Mouse (Mus musculus) ES-E14 (cell line): ENCODE data around the gene Itga2b. TPM values are rescaled to one million over a fixed set of nuclear protein-coding genes. Genes with fewer than 3 reads are reported as not detected.

Experiments
- DNase-seq: peaks from one replicate; pipeline ENCODE4 v3.0.0-alpha.2; 2013; ENCODE audit warnings: low read depth, low spot score
- H3K27ac ChIP-seq: 2 replicates; pipeline ENCODE4 v1.5.1; 2012; ENCODE audit warnings: low read depth, mild to moderate bottlenecking, low read length, moderate library complexity, mixed read lengths; ENCODE audit not compliant: poor library complexity, insufficient read depth, severe bottlenecking
- H3K36me3 ChIP-seq: 2 replicates; pipeline ENCODE4 v1.6.1; 2012; ENCODE audit warnings: mild to moderate bottlenecking, low read length, moderate library complexity, mixed read lengths; ENCODE audit not compliant: control insufficient read depth, poor library complexity, insufficient read depth, severe bottlenecking
- H3K4me1 ChIP-seq, 2 experiments: fragments of 150-350 bp in 1 of 2; sonication (generic) in 1 of 2; 2 replicates each; pipeline ENCODE4 v1.6.1; 2012; ENCODE audit warnings: low read length in 2 of 2, mild to moderate bottlenecking in 1 of 2, mixed read lengths in 1 of 2; ENCODE audit not compliant: control insufficient read depth in 2 of 2, insufficient read depth in 2 of 2, poor library complexity in 1 of 2
- H3K4me3 ChIP-seq, 2 experiments: fragments of 150-350 bp in 1 of 2; sonication (generic) in 1 of 2; 2 replicates each; pipeline ENCODE4 v1.5.1; 2012; ENCODE audit warnings: low read length in 2 of 2, low read depth in 1 of 2, mild to moderate bottlenecking in 1 of 2, mixed read lengths in 1 of 2; ENCODE audit not compliant: insufficient read depth in 1 of 2, poor library complexity in 1 of 2, severe bottlenecking in 1 of 2
- H3K9ac ChIP-seq: 2 replicates; pipeline ENCODE4 v1.6.1; 2012; ENCODE audit warnings: low read depth, mild to moderate bottlenecking, low read length, mixed read lengths; ENCODE audit not compliant: poor library complexity, insufficient read depth, severe bottlenecking
- H3K9me3 ChIP-seq: fragments of 150-350 bp; sonication (generic); 2 replicates; pipeline ENCODE4 v1.6.1; 2012; ENCODE audit warnings: low read depth, mild to moderate bottlenecking, low read length; ENCODE audit not compliant: control insufficient read depth, insufficient read depth
- CHD2 ChIP-seq: IDR thresholded peaks from 2 replicates; pipeline ENCODE4 v1.6.1; 2014; ENCODE audit warnings: mild to moderate bottlenecking, low read depth, low read length, inconsistent platforms
- HCFC1 ChIP-seq: IDR thresholded peaks from 2 replicates; pipeline ENCODE4 v1.6.1; 2012; ENCODE audit warnings: low read length, inconsistent platforms, borderline replicate concordance; ENCODE audit not compliant: insufficient read depth
- MAFK ChIP-seq: IDR thresholded peaks from 2 replicates; pipeline ENCODE4 v1.6.1; 2014; ENCODE audit warnings: mild to moderate bottlenecking, low read depth, low read length, inconsistent platforms; ENCODE audit not compliant: insufficient read depth
- ZC3H11A ChIP-seq: IDR thresholded peaks from 2 replicates; pipeline ENCODE4 v1.6.1; 2012; ENCODE audit warnings: low read depth, mild to moderate bottlenecking, inconsistent platforms, low read length, borderline replicate concordance
- ZNF384 ChIP-seq: IDR thresholded peaks from 2 replicates; pipeline ENCODE4 v1.6.1; 2012; ENCODE audit warnings: low read depth, low read length, inconsistent platforms
- in situ Hi-C, 2 experiments: fragments of 600-800 bp; cut with MboI; formaldehyde crosslinking; loops; one replicate each; pipeline ENCODE4 v1.15.1; 2025; ENCODE audit warnings: low sequenced_read_pairs in 2 of 2, inconsistent platforms in 1 of 2; ENCODE audit not compliant: unreplicated experiment in 2 of 2
- total RNA-seq: library from RNA; depleted of rRNA; stranded (reverse); fragments of 300-350 nt; gene quantifications from 2 replicates; pipeline ENCODE4 v1.2.3, GENCODE M21; 2012

The Itga2b gene
- total RNA-seq, 1 experiment, result 6.6 TPM

- H3K4me3 ChIP-seq, result peak overlapping the region; percentile 79 to 88
- H3K9ac ChIP-seq, result peak overlapping the region; percentile 65
- no peaks in the 10 kb centered on the region for H3K9me3 ChIP-seq
- H3K36me3 ChIP-seq, result peaks cover 32% of the 10 kb centered on the region
- DNase-seq, result peak; percentile 68
- peaks cover 0 to 13% of the 10 kb centered on the region in 2 experiments; a peak in 1 of 4 replicates for H3K4me1 ChIP-seq
- TF ChIP-seq MAFK, result no peak
- TF ChIP-seq ZC3H11A, result no peak
- TF ChIP-seq ZNF384, result no peak
- TF ChIP-seq CHD2, result no peak
- TF ChIP-seq HCFC1, result no peak
- no peak overlapping the region for H3K27ac ChIP-seq
- in situ Hi-C loops, result loop anchor here in 1 of 2 experiments (10.0 kb wide), 1 partner anchor 113 kb away; no protein-coding TSS in a partner anchor
Measured at GRCm38 (mm10) chr11:102437120-102438061, 32.5 kb downstream of the Itga2b start.

GRCm38 (mm10) chr11:102436471-102436790 lies 33.5 kb downstream of the Itga2b start:
- TF ChIP-seq MAFK, result no peak
- no peak for TF ChIP-seq CHD2
- TF ChIP-seq ZNF384, result no peak
- TF ChIP-seq ZC3H11A, result no peak
- TF ChIP-seq HCFC1, result no peak
- no peak overlapping the region for H3K9ac ChIP-seq
- peaks cover 0 to 14% of the 10 kb centered on the region in 2 experiments; a peak in 1 of 4 replicates for H3K4me1 ChIP-seq
- peaks cover 33% of the 10 kb centered on the region for H3K36me3 ChIP-seq
- no peaks in the 10 kb centered on the region for H3K9me3 ChIP-seq
- H3K27ac ChIP-seq, result no peak overlapping the region
- DNase-seq, result no peak
- H3K4me3 ChIP-seq, result no peak overlapping the region
- in situ Hi-C loops, result loop anchor here in 1 of 2 experiments (10.0 kb wide), 1 partner anchor 112 kb away; no protein-coding TSS in a partner anchor

- in situ Hi-C loops, result loop anchor here in 1 of 2 experiments (10.0 kb wide), 1 partner anchor 111 kb away; no protein-coding TSS in a partner anchor
- H3K9ac ChIP-seq, result no peak overlapping the region
- DNase-seq, result no peak
- no peak overlapping the region for H3K4me3 ChIP-seq
- H3K4me1 ChIP-seq, result peaks cover 0 to 14% of the 10 kb centered on the region in 2 experiments; a peak in 1 of 4 replicates
- TF ChIP-seq CHD2 (no peak), MAFK (no peak), ZNF384 (no peak), ZC3H11A (no peak), HCFC1 (no peak)
- no peaks in the 10 kb centered on the region for H3K9me3 ChIP-seq
- H3K36me3 ChIP-seq, result peaks cover 33% of the 10 kb centered on the region
- no peak overlapping the region for H3K27ac ChIP-seq
Measured at GRCm38 (mm10) chr11:102435754-102436470, 34.0 kb downstream of the Itga2b start.

- Histone ChIP-seq H3K4me3 (no peak overlapping the region), H3K9me3 (no peaks in the 10 kb centered on the region), H3K36me3 (peaks cover 33% of the 10 kb centered on the region), H3K27ac (no peak overlapping the region), H3K9ac (no peak overlapping the region), H3K4me1 (peaks cover 0 to 13% of the 10 kb centered on the region in 2 experiments; a peak in 1 of 4 replicates)
- DNase-seq, result no peak
- in situ Hi-C loops, result loop anchor here in 1 of 2 experiments (10.0 kb wide), 1 partner anchor 110 kb away; no protein-coding TSS in a partner anchor
- TF ChIP-seq MAFK, result no peak
- no peak for TF ChIP-seq CHD2
- TF ChIP-seq ZNF384, result no peak
- TF ChIP-seq HCFC1, result no peak
- TF ChIP-seq ZC3H11A, result no peak
Measured at GRCm38 (mm10) chr11:102434816-102435705, 34.9 kb downstream of the Itga2b start.
